Comparison of ENCODE assay signal across 8 mouse cellular contexts in the genomic region with DNA sequence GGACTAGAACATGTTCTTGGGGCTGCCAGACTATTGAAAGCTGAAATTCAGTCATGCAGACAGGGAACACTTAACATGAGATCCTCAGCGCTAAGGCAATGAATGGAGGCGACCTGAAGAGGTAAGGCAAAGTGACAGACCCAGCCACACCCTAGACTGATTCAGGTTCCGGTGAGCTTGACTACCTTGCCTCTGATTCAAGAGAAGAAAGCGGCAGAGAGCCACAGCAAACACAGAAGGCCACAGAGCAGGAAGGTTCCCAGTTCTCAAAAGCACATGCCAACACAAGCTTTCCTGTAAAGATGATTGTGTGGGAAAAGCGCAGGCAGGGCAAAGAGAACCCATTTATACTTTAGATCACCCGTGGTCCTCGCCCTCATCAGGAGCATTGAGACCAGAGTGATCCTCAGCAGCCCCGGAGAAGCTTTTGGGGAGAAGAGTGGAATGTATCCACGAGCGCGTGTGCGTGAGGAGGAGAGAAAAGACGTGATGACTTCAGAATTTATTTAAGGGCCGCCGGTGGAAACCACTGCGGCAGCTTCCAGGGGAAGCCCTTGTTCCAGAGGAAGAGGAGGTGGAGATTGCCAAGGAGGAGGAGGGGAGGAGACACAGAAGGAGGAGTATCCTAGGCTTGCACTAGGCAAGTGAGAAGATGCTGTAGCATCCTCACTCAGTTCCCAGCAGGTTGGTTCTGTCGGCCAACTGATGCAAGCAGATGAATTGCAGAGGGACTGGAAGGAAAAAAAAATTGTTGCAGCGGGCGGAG. TPM values are rescaled to one million over a fixed set of nuclear protein-coding genes. Genes with fewer than 3 reads are reported as not detected.
DNase-seq lines count a peak whose midpoint lies in the region; ATAC-seq lines count a peak whose summit lies in the region.

No protein-coding gene starts in this region.

- H3K9ac ChIP-seq in forebrain, embryonic 13.5 days, result peak overlapping the region; percentile 73
- H3K9ac ChIP-seq in stomach, embryonic 15.5 days, result no peak overlapping the region

- H3K4me1 ChIP-seq in forebrain, embryonic 13.5 days, result peaks cover 7% of the 10 kb centered on the region; the same call in 1 of the 2 replicates
- H3K4me1 ChIP-seq in hindbrain, embryonic 10.5 days (replicated peaks), result peaks cover 21% of the 10 kb centered on the region
- no peaks in the 10 kb centered on the region for H3K4me1 ChIP-seq in stomach, embryonic 15.5 days

- no peaks in the 10 kb centered on the region for H3K36me3 ChIP-seq in forebrain, embryonic 13.5 days (ENCODE audit: poor library complexity, severe bottlenecking)
- H3K36me3 ChIP-seq in hindbrain, embryonic 10.5 days, result no peaks in the 10 kb centered on the region
- H3K36me3 ChIP-seq in stomach, embryonic 15.5 days, result no peaks in the 10 kb centered on the region

- 1% methylated on average over 19 of the region's 19 CpGs for WGBS in forebrain, embryonic 13.5 days
- WGBS in hindbrain, embryonic 10.5 days, result 3% methylated on average over 19 of the region's 19 CpGs
- 3% methylated on average over 19 of the region's 19 CpGs for WGBS in stomach, embryonic 15.5 days

- peak overlapping the region; percentile 78 for H3K27ac ChIP-seq in forebrain, embryonic 13.5 days
- peak overlapping the region; percentile 77 for H3K27ac ChIP-seq in hindbrain, embryonic 10.5 days
- no peak overlapping the region for H3K27ac ChIP-seq in stomach, embryonic 15.5 days

- H3K4me3 ChIP-seq in forebrain, embryonic 13.5 days, result peak overlapping the region; percentile 69
- H3K4me3 ChIP-seq in hindbrain, embryonic 10.5 days, result peak overlapping the region; percentile 65
- peak overlapping the region; percentile 48 for H3K4me3 ChIP-seq in stomach, embryonic 15.5 days (replicated peaks)

- no peaks in the 10 kb centered on the region for H3K9me3 ChIP-seq in forebrain, embryonic 13.5 days (replicated peaks)
- no peaks in the 10 kb centered on the region for H3K9me3 ChIP-seq in hindbrain, embryonic 10.5 days
- H3K9me3 ChIP-seq in stomach, embryonic 15.5 days, result no peaks in the 10 kb centered on the region

- no peaks in the 10 kb centered on the region for H3K27me3 ChIP-seq in forebrain, embryonic 13.5 days
- H3K27me3 ChIP-seq in hindbrain, embryonic 10.5 days (ENCODE audit: insufficient read depth, poor library complexity, severe bottlenecking), result peaks cover 41% of the 10 kb centered on the region
- no peaks in the 10 kb centered on the region; the same call in 1 of the 2 replicates for H3K27me3 ChIP-seq in stomach, embryonic 15.5 days (replicated peaks)

- peak; percentile 88 for ATAC-seq in forebrain, embryonic 13.5 days
- no peak for ATAC-seq in stomach, embryonic 15.5 days (ENCODE audit: insufficient read depth, low FRiP score, low read depth)

- H3K4me2 ChIP-seq in forebrain, embryonic 13.5 days, result peak overlapping the region; percentile 77
- peak overlapping the region; percentile 71 for H3K4me2 ChIP-seq in stomach, embryonic 15.5 days

- peak; percentile 5 for DNase-seq in gastrocnemius, postnatal 25 days
- DNase-seq in gastrocnemius, postnatal 4 days (ENCODE audit: low spot score in 2 of 2), result no peak
- peak; percentile 48 for DNase-seq in hindbrain, embryonic 10.5 days (ENCODE audit: low spot score)
- peak; percentile 75 to 81 for DNase-seq in layer of hippocampus, adult 8-10 months (ENCODE audit: low spot score in 2 of 2)
- peak; percentile 1 for DNase-seq in lung, postnatal 25 days (ENCODE audit: low spot score)
- DNase-seq in ovary, postnatal 14 days (ENCODE audit: low spot score), result no peak

RNA-seq across cellular contexts. Expression of gene Ppfia2, which starts 1.0 kb away (rescaled TPM):
- under 1 TPM; 0.10 to 0.16 TPM for total RNA-seq in gastrocnemius, postnatal 25 days (2021)
- under 1 TPM; 0.57 to 0.86 TPM for total RNA-seq in gastrocnemius, postnatal 4 days (2021)
- polyA plus RNA-seq in forebrain, embryonic 13.5 days (2015; fragmentation: Nextera tagmentation; extraction: Ambion mirVana), result 16.2 and 16.5 TPM in 2 replicates
- 0.90 and 2.7 TPM in 2 replicates for polyA plus RNA-seq in hindbrain, embryonic 10.5 days (2016; fragmentation: Nextera tagmentation; extraction: Ambion mirVana)
- total RNA-seq in layer of hippocampus, adult 8-10 months (2022), result 100 to 1,000 TPM; 113 to 131 (median 124) TPM
- polyA plus RNA-seq in stomach, embryonic 15.5 days (2015; fragmentation: Nextera tagmentation; extraction: Ambion mirVana), result 0.90 and 1.0 TPM in 2 replicates

Comparison
In these comparisons a context has a peak if more than half of its experiments do, and no peak if none do; other contexts are left out.
1. DNase-seq: peak in gastrocnemius, postnatal 25 days (single experiment), hindbrain, embryonic 10.5 days (single experiment), layer of hippocampus, adult 8-10 months (2 of 2) and lung, postnatal 25 days (single experiment); none in gastrocnemius, postnatal 4 days (0 of 2) and ovary, postnatal 14 days (single experiment).
2. RNA of gene Ppfia2, which starts 1.0 kb away (total RNA-seq): 113 to 131 TPM in layer of hippocampus, adult 8-10 months; 0.57 to 0.86 TPM in gastrocnemius, postnatal 4 days and 0.10 to 0.16 TPM in gastrocnemius, postnatal 25 days; every median in the first group is over 10 times any median in the second.
3. Peak in every context shown above with its lines, with median percentiles within 50 percentile points of each other: H3K4me3 ChIP-seq.